Mouse (Mus musculus): ENCODE measurements around the gene Ano1.

Ano1 gene

DNA sequence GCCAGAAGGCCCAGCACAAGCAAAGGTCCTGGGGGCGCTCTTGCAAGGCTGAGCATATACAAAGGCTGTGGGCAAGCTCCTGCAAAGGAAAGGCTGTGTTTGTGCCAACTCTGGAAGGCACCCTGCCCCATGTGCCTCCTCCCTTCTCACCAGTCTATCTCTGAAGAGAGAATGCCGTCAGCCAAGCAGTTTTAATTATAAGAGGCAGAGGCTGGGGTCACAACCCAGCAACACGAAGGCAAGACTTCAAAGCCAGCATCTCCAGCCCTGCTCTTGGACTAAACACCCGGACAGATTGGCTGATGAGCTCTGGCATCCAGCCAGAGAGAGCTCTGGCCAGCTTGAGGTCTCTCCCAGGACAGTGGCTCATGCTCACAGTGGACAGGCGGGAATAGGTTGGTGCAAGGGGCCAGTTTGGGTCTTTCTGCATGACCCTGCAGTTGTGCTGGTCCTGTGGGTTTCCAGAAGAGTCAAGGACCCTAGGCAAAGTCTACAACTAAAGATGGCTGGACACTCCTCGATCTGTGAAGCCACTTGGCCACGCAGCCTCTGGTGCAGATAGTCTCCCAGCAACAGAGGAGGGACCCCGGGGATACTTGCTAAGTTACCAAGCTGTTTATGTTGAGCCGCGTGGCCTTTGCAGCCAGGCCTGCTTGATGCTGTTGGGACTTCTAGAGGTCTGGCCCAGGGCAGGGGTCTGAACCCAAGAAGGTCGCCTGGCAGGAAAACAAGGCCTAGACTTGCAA lies 12.9 kb upstream of the Ano1 start:
- no peak for DNase-seq (ENCODE audit: low read depth, low spot score)

DNA sequence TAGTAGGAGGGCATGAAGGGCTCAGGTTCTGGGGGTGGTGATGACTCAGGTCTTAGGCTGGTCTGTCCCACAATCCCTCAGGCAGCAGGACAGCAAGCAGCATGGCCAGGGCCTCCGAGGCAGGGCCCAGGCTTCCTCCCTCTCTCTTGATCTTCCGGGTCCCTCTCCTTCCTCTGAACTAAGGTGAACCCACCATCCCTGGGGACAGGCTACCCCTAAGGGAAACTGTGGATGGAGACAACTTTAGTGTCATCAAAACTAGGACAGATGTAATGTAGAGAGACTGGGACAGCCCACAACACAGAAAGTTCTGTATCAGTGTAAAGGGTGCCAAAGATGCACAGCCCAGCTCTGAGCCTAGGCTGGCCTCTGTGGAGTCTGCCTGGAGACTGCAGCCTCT lies 12.2 kb upstream of the Ano1 start:
- DNase-seq (ENCODE audit: low read depth, low spot score): no peak

DNA sequence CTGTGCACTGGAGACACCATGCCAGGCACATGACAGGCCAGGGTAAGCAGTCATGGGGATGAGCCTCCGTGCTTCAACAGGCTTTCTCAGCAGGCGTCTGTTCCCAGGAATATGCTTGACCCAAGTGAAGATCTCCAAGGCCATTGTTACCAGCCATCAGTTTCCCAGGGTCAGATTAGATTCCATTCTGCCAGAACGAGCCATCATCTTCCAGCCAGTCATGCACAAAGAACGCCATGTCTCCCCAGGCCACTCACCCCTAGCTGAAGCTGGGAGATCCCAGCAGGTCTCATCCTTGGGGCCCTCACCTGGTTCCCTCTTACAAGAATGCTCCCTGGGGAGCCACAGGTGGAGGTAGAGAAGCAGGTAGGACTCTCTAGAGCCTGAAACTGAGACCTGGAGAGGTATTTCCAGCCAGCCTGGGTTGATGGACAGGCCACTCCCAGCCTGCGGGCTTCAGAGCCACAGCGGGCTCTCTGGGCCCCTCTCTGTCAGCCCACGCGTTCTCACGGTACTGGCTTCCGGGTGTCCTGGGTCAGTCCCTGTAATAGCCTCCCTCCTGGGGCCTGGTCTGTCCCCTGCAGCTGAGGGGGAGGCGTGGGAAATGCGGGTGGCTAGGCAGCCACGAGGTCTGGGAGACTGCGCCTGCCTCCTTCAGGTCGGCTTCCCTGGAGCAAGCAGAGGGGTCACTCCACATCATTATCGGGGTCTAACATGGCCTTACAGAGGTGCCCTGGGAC lies 10.9 kb upstream of the Ano1 start:
- DNase-seq (ENCODE audit: low read depth, low spot score): no peak

DNA sequence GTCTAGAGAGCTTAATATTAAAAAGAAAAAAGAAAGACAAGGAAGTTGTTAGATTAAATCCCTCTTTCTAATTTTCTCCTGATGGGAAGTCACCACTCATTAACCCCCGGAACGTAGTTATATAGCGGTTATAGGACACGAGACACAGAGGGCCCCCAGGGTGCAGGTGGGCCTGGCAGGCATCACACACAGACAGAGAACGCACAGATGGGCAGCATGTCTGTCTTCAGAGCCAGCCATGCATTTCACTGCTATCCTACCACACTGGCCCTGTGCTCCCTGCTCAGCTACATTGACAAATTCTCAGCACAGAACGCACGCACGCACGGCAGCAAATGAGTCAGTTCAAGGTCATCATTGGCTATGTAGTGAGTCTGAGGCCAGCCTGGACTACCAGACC lies 8.5 kb upstream of the Ano1 start:
- DNase-seq (ENCODE audit: low read depth, low spot score): no peak

DNA sequence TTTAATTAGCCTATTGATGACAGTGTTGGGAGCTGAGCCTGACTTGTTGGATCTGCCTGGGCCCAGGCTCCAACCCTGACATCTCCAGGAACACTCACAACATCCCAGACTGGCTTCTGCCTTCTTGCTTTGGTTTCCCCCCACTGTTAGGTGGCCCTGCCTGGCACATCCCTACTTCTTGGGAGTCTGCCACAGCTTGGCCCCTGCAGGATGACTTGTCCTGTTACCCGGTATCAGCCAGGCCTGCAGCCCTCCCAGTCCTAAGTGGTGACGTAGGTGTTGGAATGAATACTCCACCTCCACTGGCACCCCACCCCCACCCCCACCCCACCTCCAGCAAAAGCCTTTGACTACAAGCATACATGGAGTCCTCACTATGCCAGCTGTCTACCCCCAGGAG lies 7.7 kb upstream of the Ano1 start:
- no peak for DNase-seq (ENCODE audit: low read depth, low spot score)

DNA sequence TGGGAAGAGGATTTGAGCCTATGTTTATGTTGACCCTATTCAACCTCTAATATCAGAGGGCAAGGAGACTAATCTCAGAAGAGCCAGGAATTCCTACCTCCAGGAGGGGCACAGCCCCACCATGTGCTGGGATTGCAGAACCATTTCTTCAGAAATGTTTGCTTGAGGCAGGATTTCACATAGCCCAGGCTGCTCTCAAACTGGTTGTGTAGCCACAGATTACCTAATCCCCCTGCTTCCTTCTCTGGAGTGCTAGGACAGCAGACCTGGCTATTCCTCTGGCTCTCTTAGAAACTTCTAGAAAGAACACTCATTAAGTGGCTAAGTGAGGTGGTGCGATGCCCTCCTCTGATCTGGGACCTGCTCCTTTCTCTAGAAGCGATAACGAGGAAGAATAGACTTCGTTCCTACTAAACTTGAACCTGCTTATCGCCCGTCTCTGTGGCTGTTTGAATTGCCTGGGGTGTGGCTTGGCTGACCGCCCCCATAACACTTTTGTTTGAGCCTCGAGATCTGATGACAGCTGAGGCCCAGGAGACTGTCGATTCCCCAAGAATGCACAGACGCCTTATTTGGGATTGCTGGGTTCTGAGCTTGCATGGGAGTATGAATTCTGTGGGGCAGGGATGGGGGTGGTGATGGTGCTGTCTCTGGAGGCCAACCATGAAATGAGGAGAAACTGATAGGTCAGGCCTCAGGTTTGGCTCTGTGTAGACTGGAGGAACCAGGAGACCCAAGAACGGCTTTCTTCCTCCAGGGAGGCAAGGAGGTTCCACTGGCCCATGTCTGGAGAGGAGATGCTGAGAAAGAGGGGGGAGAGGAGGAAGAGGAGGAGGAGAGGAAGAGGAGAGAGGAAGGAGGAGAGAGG lies 4.0 kb upstream of the Ano1 start:
- DNase-seq (ENCODE audit: low read depth, low spot score): no peak

DNA sequence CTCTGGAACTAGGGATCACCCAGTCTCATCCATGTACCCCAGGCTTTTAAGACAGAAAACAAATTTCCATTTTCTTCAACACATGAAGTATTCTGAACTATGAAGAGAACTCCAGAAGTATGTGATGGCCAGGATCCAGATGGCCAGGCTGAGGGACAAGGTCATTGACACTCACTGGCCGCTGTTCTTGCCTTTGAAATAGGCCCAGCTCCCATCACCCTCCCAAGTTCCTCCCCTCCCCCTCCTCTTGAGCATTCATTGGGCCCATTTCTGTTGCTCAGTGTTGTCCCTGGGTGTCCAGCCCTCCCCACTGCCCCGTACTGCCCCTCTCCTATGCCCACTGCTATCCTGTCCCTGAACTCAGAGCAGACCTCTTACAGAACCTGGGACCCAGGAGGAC lies 2.9 kb upstream of the Ano1 start:
- no peak for DNase-seq (ENCODE audit: low read depth, low spot score)

DNA sequence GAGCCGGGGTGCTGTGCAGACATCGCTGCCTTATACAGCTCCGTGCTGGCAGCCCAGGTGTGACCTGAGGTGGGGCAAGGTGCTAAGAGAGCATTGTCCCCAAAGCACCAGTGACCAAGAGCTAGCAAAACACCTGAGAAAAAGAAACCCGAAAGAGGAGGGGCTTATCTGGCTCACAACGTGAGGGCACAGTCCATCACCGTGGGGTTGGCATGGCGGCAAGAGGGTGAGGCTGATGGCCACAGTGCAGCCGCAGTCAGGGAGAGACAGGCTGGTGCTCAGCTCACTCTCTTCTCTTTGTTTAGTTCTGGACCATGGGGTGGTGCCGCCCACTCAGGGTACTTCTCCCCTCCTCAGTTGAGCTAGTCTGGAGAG lies 1.9 kb upstream of the Ano1 start:
- DNase-seq (ENCODE audit: low read depth, low spot score): no peak

DNA sequence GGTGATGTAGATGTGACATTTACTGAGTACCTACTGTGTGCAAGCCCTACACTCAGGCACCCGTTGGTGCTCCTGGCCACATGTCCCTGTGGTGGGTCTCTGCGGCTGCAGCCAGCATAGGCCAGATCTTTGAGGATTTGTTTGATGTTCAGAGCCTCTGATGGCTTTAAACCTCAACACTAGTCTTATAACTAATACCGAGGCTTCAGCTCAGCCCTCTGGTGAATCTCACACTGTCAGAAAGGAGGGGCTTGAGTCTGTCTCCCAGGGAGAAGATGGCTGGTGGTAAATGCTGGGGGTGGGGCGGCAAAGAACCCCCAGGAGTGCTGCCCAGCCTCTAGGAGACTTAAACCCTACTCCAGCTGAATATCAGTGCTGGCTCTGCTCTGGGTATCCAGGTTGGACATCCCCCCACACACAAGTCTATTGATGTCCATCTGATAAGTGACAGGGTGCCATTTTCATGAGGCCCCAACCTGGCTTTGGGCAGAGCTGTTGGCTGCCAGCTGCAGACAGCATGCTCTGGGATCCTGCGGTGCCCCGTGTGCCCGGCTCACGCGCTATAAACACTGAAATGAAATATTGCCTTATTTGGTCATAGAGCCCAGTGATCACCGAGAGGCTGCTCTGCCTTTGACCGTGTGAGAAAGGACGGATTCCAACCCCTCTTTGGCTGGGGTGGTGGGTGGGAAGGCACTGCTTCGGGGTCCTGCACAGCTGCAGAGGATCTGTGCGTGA lies 1.3 kb upstream of the Ano1 start:
- DNase-seq (ENCODE audit: low read depth, low spot score): no peak

DNA sequence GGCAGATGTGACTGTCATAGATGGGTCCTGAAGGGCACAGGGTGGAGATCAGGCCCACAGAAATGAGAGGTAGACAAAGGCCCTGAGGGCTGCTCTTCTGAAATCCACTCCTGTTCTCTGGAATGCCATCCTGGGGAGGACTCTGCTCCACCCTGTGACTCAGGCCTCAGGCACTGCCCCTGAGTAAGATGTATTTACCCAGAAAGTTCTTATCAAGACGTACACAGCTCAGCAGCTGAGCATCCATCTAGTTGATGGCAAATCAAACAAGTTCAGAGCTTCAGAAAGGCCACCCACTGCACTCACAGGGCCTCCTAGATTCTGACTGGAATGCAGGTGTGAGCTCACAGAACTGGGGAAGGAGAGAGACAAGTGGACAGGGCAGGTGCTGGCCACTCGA lies 4.0 kb downstream of the Ano1 start:
- no peak for DNase-seq (ENCODE audit: low read depth, low spot score)

DNA sequence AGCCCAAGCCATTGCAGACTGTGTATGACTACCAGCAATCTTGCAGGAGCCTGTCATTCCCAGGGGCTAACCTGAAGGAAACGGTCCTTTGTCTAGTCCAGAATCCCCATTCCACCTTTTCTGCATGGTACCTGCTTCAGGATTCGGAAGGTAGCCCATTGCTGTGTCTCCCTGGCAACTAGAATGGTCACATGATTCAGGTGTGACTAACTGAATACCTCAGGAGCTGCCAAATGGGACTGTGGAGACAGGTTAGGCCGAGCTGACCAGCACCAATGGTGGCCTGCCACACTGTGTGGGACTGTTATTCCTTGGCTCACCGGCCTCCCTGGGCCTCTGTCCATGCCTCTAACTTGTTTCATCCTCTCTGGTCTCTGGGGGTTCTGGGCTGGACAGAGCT lies 5.3 kb downstream of the Ano1 start:
- DNase-seq (ENCODE audit: low read depth, low spot score): no peak

DNA sequence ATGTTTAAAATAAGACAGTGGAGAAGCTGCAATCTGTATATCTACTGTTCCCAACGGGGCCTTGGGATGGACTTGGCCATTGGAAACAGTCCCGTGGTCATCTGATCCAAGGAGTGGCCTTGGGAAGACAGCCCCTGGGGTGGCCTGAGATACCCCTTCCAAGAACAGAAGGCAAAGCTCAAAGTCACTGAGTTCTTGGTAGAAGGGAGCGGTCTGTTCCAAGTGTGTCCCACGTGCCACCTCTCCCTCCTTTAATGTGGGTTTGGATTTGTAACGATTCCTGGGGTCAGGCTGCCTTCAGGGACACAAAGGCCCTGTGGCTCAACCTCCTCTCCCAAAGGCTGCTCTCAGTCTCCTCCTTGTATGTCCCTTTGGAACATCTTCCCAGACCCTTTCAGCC lies 7.9 kb downstream of the Ano1 start:
- DNase-seq (ENCODE audit: low read depth, low spot score): no peak

DNA sequence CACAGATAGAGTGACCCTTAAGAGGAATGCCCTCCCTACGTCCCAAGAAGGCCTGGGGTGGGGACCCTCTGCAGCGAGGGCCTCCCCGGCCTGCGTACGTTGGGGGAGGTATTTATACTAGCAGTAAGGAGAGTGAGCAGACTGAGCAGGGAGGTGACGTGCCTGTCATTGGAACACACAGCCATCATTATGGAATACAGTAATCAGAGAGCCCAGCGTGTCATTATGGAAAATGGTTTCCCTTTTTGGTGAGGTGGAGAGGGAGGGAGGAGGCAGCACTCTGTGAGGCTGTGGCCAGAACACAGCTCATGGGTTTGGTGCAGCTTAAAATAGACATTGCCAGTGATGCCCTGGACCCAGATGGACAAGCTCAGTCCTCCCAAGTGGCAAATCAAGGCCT lies 11.1 kb downstream of the Ano1 start:
- no peak for DNase-seq (ENCODE audit: low read depth, low spot score)

DNA sequence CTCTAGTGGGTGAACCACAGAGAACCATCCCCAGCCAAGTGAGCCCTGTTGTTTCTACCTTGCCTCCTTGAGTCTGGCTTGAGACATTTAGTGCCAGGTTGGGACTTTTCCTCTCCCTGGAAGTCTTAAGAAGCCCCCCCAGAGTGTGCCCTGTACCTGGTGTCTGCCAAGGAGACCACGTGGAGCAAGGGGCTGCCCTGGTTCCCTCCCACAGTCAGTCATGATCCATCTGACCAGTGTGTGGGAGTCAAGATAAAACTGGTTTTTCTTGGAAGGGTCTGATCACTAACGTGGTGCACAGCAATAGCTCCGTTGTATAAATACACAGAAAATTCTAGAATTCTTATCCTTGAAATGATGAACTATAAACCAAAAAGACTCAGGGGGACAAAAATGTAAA lies 12.0 kb downstream of the Ano1 start:
- DNase-seq (ENCODE audit: low read depth, low spot score): no peak

DNA sequence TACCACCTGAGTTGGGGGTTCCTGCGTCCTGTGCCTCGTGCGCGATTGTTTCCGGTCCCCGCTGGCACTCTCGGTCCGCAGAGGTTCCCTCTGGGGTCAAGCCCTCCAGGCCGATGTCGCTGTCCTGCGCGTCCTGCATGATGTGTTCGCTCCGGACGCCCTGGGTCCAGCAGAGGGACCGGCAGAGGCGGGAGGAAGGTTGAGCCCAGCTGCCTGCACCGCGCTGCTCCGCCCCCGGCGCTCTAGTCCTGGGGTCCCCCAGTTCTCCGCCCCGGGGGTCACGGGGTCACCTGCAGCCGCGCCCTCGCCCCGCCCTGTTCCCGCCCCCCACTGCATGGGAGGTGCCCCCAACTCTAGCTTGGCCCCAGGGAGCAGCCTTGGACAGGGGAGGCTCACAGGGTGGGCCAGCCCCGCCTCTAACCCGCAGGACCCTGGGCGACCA lies 13.4 kb downstream of the Ano1 start:
- no peak for DNase-seq (ENCODE audit: low read depth, low spot score)

DNA sequence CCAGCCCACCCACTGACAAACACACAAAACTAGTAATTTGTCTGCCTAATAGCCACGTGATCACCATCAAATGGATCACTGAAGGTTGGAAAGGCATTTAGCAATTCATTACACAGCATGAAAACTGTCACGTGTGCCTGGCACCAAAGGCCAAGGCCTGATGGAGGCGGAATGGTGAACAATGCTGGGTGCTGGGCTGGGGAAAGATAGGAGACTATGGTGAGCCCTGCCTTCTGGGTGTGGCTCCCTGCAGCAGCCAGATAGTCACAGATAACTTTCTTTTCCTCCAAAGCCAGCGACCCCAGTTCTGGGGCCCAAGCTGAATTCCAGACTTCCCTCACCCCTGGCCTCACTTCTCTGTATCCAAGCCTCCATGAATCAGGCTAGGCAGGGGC lies 19.9 kb downstream of the Ano1 start:
- no peak for DNase-seq (ENCODE audit: low read depth, low spot score)

DNA sequence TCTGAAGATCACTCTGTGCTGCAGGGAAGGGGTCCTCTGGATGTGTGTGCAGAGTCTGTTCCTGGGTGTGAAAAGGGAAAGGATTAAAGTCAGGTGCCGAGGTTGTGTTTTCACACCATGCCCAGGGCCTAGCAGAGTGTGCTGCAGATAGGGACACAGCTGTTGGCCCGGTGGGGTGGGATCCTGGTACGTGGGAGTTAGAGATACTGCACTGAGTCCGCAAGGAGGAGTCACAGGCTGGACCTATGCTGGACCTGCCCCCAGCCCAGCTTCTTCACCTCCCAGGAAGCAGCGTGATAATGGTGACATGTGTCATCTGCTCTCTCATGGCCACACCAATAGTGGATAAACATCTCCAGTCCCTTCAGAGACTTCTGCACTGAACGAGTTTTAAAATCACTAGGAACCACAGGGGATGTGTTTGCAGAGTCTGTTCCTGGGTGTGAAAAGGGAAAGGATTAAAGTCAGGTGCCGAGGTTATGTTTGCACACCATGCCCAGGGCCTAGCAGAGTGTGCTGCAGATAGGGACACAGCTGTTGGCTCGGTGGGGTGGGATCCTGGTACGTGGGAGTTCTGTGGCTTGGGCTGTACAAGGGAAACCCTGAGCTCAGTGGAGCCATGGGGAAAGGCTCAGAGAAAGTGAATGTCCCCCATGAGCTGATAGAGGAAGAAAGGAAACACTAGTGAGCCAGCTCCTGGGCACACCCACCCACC lies 20.4 kb downstream of the Ano1 start:
- no peak for DNase-seq (ENCODE audit: low read depth, low spot score)

DNA sequence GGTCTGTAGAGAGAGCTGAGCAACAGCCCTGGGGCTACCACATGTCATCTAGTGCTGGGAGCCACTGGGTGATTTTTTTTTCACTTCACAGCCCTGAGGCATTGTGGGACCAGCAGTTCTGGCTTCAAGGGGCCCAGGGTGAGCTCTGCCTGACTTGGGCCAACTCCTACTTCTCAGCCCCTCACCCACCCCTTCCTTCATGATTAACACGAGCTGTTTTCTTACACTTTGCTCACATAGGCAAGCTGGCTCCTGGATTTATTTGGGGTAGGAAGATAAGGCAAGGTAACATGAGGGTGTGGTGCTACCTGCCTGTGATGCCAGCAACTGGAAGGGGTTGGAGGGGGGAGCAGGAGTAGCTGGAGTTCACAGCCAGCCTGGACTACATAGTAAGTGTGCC lies 27.5 kb downstream of the Ano1 start:
- no peak for DNase-seq (ENCODE audit: low read depth, low spot score)

DNA sequence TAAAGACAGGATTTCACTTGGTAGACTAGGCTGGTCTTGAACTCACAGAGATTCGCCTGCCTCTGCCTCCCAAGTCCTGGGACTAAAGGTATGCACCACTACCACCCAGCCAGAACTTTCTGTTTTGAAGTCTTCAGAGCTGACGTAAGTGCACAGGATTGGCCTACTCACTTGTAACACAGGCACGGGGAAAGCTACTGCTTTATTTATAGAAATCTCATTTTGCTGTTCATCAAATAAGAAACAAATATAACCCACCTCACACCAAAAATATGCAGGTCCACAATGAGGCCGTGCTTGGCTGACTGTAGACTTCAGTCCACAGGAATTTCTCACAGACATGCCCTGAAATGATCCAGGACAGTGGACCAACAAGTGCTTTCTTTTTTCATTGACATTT lies 31.8 kb downstream of the Ano1 start:
- no peak for DNase-seq (ENCODE audit: low read depth, low spot score)

DNA sequence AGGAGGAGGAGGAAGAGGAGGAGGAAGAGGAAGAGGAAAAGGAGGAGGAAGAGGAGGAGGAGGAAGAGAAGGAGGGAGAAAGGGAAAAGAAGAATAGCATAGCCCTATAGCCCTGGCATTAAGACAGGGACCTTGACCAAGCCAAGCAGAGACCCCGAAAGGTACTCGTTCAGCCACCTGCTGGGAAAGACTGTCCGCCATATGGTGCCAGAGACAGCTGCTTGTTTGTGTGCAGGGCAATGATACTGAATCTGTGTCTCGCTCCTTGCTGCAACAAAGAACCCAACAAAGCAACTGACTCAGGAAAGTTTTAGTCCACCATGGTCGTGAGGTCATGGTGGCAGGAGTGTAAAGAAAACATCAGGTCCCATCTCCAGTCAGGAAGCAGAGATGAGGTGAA lies 34.0 kb downstream of the Ano1 start:
- no peak for DNase-seq (ENCODE audit: low read depth, low spot score)

DNA sequence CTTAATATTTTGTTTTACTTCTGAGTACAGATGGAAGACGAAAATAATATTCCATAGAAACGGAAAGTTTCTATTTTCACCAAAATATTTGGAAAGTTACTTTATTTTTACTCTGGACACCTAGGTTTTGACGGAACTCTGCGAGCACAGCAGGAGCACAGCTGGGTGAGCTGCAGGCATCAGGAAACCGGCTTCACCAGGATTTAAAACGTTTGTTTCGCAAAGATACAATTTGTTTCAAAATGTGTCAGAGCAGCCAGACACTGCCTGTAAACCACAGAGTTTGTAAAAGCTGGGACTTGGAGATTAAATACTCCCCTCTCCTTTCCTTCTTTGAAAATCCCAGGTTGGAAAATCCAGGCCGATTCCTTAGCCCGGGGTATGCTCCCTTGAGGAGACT lies 53.9 kb downstream of the Ano1 start:
- DNase-seq (ENCODE audit: low read depth, low spot score): no peak
